Mouse (Mus musculus) spleen, postnatal 14 days (tissue): Measurements from ENCODE around the gene Gm5935.
"Not testable (repeated sequence)": the region's sequence is repeated elsewhere in the genome, so short reads cannot be mapped to it uniquely, and the experiment has no call there.

Experiments used
- DNase-seq, 2 experiments: peaks; one replicate each; pipeline ENCODE4 v3.0.0; 2021 to 2022; ENCODE audit warnings: low spot score in 2 of 2

The Gm5935 gene

DNA sequence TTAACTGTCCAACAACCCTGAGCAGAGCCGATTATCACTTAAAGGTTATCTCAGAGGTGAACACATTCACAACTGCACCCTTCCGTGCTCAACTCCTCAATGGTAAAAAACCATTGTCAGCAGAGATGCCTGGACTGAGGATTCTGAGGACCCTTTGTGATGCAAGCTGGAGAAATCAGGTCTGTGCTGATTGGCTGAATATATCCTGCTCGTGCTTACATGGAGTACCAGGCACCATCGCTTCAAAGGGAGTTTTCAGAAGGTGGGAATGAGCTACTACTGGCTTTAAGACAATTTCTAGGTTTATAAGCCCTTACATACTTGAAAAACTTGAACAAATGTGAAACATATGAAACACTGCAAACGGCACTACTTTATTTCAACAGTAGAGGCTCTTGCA, at the start of gene Gm5935:
TSS of gene Gm5935 (minus strand) at position 101 of the 400 bp plus-strand sequence.
- not testable (repeated sequence) for DNase-seq
